Mouse (Mus musculus) liver, embryonic 11.5 days (tissue): ENCODE measurements around the gene Lzts3. TPM values are rescaled to one million over a fixed set of nuclear protein-coding genes. Genes with fewer than 3 reads are reported as not detected.

Source experiments
- ATAC-seq: fragments of 200-750 bp; cut with Nextera tagmentation; replicated peaks from 2 replicates; pipeline ENCODE4 v1.8.0; 2017; ENCODE audit warnings: moderate number of reproducible peaks, mild to moderate bottlenecking, moderate TSS enrichment, moderate library complexity; ENCODE audit not compliant: low FRiP score
- DNase-seq: peaks from one replicate; pipeline ENCODE4 v3.0.0-alpha.2; 2017; ENCODE audit warnings: low spot score
- H3K27ac ChIP-seq: fragments of 300-500 bp; sonication (generic); 2 replicates; pipeline ENCODE4 v1.5.1; 2014; ENCODE audit warnings: mild to moderate bottlenecking, low read depth, low read length, control low read depth
- H3K27me3 ChIP-seq: fragments of 300-500 bp; sonication (generic); replicated peaks from 2 replicates; pipeline ENCODE4 v1.6.1; 2014; ENCODE audit warnings: low read length, mixed read lengths; ENCODE audit not compliant: control insufficient read depth, insufficient read depth
- H3K36me3 ChIP-seq: fragments of 300-500 bp; sonication (generic); 2 replicates; pipeline ENCODE4 v1.6.1; 2014; ENCODE audit warnings: mild to moderate bottlenecking, low read length, moderate library complexity, mixed read lengths; ENCODE audit not compliant: control insufficient read depth, insufficient read depth
- H3K4me1 ChIP-seq: fragments of 300-500 bp; sonication (generic); replicated peaks from 2 replicates; pipeline ENCODE4 v1.6.1; 2014; ENCODE audit warnings: low read length, mixed read lengths; ENCODE audit not compliant: control insufficient read depth, insufficient read depth
- H3K4me2 ChIP-seq: fragments of 300-500 bp; sonication (generic); 2 replicates; pipeline ENCODE4 v1.6.1; 2014; ENCODE audit warnings: mild to moderate bottlenecking, control low read depth, moderate library complexity
- H3K4me3 ChIP-seq: fragments of 300-500 bp; sonication (generic); 2 replicates; pipeline ENCODE4 v1.5.1; 2014; ENCODE audit warnings: low read depth, low read length, control low read depth
- H3K9ac ChIP-seq: fragments of 300-500 bp; sonication (generic); 2 replicates; pipeline ENCODE4 v1.6.1; 2014; ENCODE audit warnings: low read depth, low read length, control low read depth
- H3K9me3 ChIP-seq: fragments of 300-500 bp; sonication (generic); 2 replicates; pipeline ENCODE4 v1.6.1; 2016; ENCODE audit warnings: low read length, inconsistent platforms, mixed read lengths; ENCODE audit not compliant: control insufficient read depth
- WGBS: fragments of 180-500 bp; shearing (Covaris S2); extraction: QIAGEN DNeasy Blood & Tissue Kit; methylation state at CpG from one replicate; pipeline ENCODE4 v1.1.7; 2014; 5-methylcytosine and 5-hydroxymethylcytosine counted together
- polyA plus RNA-seq: library from polyadenylated mRNA; unstranded; fragments of >200 nt; fragmentation: Nextera tagmentation; extraction: Ambion mirVana; gene quantifications from 2 replicates; pipeline ENCODE4 v1.2.1, GENCODE M21; 2014

Gene Lzts3
- polyA plus RNA-seq = 0.36 and 0.38 TPM in 2 replicates

DNA sequence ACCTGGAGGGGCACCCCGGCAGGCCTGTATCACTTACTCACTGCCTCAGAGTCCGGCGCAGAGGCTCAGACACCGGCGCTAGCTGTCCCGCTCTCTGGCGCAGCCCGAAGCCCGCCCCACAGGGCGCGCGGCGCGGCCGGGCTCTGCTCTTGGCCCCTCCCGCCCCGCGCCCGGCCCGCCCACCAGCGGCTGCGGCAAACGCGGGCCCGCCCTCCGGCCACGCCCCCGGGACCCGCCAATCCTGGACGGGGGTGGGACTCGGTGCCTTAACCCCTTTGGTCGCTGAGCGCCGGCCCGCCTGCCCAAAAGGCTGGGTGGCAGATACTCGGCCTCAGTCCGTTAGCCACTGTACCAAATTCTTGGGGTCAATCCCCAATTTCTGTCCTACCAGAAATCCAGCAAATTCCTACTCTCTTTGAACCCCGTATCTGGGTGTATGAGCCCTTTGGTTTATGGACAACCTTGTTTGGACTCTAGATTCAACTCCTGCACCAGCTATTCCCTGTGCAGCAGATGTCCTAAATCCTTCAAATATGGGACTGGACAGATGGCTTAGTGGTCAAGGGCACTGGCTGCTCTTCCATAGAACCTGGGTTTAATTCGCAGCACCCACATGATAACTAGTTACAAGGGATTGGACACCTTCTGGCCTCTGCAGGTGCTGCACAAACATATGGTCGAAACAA is at the start of gene Lzts3:
Gene Lzts3 (minus strand): TSS at position 120 of the 686 bp plus-strand sequence.
- H3K27ac ChIP-seq = no peak within 1 kb of the TSS; the same call in 1 of the 2 replicates
- 3% methylated on average over 34 of the region's 40 CpGs for WGBS

DNA sequence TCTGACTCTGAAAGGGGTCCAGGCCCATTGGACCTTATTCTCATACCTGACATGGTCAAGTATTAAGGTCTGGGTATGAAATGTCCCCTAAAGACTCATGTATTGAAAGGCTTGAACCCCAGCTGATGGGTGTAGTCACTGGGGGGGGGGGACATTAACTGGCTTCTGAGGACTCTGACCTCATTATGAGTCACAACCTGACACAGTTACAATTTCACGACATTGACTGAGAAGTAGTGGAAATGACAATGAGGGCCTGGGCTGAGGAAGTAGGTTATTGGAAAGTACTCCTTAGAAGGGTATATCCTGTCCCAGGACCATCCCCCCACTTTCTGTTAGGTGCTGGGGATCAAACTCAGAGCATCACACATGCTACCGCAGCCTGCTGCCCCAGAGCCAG is 46.4 kb upstream of the Lzts3 start:
- H3K9me3 ChIP-seq = no peaks in the 10 kb centered on the region
- H3K27ac ChIP-seq = no peak overlapping the region
- DNase-seq (no peak), ATAC-seq (no peak)
- WGBS = 65% methylated on average over 2 of the region's 2 CpGs
- H3K36me3 ChIP-seq = peaks cover 2% of the 10 kb centered on the region; the same call in 1 of the 2 replicates
- H3K9ac ChIP-seq = no peak overlapping the region
- H3K27me3 ChIP-seq = peaks cover 6% of the 10 kb centered on the region; the same call in 1 of the 2 replicates
- no peaks in the 10 kb centered on the region for H3K4me1 ChIP-seq
- no peak overlapping the region for H3K4me3 ChIP-seq
- H3K4me2 ChIP-seq = no peak overlapping the region

More for the DNA sequence above, at the start of gene Lzts3:
- H3K36me3 ChIP-seq = no peaks in the 10 kb centered on the region
- DNase-seq = peak; percentile 92
- H3K9me3 ChIP-seq = no peaks in the 10 kb centered on the region
- H3K27me3 ChIP-seq = peaks cover 18% of the 10 kb centered on the region
- ATAC-seq = peak; percentile 98
- peak within 1 kb of the TSS; percentile 95 for H3K4me2 ChIP-seq
- peaks cover 10% of the 10 kb centered on the region for H3K4me1 ChIP-seq
- H3K9ac ChIP-seq = peak within 1 kb of the TSS; percentile 69
- H3K4me3 ChIP-seq = peak within 1 kb of the TSS; percentile 66

DNA sequence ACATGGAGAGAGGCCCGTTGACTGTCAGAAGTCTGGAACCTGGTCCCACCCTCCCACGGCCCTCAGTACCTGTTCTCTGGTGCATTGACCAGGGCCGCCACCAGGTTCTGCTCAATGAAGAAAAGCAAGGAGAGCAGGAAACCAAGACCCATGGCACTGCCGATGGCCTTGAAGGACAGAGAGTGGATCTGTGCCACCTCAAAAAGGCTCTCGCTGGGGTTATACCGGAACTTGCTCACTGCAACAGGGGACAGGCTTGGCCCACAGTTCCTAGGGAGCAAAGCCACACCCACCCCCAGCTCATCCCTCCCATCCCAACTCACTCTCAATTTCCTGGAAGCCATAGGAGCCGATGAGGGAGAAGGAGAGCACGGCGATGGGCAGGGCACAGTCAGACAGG is 42.8 kb upstream of the Lzts3 start:
- no peak overlapping the region for H3K27ac ChIP-seq
- 82% methylated on average over 9 of the region's 9 CpGs for WGBS
- H3K4me3 ChIP-seq = no peak overlapping the region

DNA sequence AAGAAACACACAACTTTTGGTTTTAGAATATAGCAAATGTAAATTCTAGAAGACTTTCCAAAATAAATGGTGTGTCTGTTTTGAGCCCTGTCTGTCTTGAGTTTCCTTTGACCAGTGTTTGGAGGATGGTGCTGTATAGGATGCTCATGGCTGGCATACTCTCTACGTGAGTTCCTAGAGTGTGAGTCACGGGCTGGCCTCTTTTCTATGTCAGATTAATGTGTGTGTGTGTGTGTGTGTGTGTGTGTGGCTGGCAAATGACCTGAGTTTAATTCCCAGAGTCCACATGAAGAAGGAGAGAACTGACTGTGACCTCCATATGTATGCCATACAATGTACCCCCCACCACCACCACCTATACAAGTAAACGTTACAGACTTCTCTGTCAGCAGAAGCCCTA is 38.9 kb upstream of the Lzts3 start:
- Histone ChIP-seq H3K4me1 (no peaks in the 10 kb centered on the region), H3K9ac (no peak overlapping the region), H3K36me3 (peaks cover 39% of the 10 kb centered on the region), H3K4me2 (no peak overlapping the region), H3K9me3 (no peaks in the 10 kb centered on the region), H3K4me3 (no peak overlapping the region), H3K27ac (no peak overlapping the region), H3K27me3 (no peaks in the 10 kb centered on the region)
- DNase-seq (no peak), ATAC-seq (no peak)
- 84% methylated on average over 3 of the region's 3 CpGs for WGBS

More for the DNA sequence above, 42.8 kb upstream of the Lzts3 start:
- Histone ChIP-seq H3K36me3 (peaks cover 9% of the 10 kb centered on the region), H3K9ac (no peak overlapping the region), H3K4me2 (no peak overlapping the region), H3K27me3 (no peaks in the 10 kb centered on the region), H3K4me1 (no peaks in the 10 kb centered on the region), H3K9me3 (no peaks in the 10 kb centered on the region)
- DNase-seq (no peak), ATAC-seq (no peak)

DNA sequence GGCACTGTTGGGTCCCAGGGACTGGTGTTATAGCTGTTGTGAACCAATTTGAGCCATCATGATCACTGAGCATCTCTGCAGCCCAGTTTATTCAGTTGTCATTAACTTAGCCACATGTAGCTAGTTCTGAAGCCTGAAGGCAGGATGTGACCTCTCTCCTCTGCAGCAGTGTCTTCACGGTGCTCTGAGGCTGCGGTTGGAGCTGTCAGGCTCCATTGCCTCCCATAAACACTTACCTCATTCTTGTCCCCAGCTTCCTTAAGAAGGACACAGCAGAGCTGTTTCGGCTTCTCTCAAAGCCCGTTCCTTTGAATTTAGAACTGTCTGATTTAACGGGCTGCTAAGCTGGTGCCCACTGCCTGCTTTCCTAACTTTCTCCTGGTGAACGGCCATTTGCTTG is 37.3 kb upstream of the Lzts3 start:
- DNase-seq (no peak), ATAC-seq (no peak)
- Histone ChIP-seq H3K4me1 (no peaks in the 10 kb centered on the region), H3K4me2 (no peak overlapping the region), H3K4me3 (no peak overlapping the region), H3K36me3 (peaks cover 51% of the 10 kb centered on the region), H3K9ac (no peak overlapping the region), H3K27ac (no peak overlapping the region), H3K9me3 (no peaks in the 10 kb centered on the region), H3K27me3 (no peaks in the 10 kb centered on the region)
- WGBS = 93% methylated on average over 6 of the region's 6 CpGs

DNA sequence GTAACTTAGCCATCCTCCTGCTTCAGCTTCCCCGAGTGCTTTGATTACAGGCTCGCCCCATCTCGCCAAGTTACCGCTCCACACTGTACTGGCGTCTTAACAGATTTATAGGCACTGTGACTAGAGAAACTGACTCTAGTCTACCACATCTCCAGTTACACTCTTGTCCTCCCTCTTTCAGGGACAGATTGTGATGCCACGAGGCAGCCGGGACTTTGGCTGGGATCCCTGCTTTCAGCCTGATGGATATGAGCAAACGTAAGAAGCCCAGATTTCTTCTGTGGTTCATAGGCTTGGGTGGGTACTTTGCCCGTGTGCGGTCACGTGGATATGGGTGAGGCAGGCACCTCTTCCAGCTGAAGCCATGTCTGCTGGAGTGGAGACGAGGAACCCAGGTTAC is 36.6 kb upstream of the Lzts3 start:
- Histone ChIP-seq H3K9ac (no peak overlapping the region), H3K9me3 (no peaks in the 10 kb centered on the region), H3K27me3 (no peaks in the 10 kb centered on the region), H3K36me3 (peaks cover 55% of the 10 kb centered on the region), H3K4me3 (no peak overlapping the region), H3K4me2 (no peak overlapping the region), H3K4me1 (no peaks in the 10 kb centered on the region), H3K27ac (no peak overlapping the region)
- DNase-seq (no peak), ATAC-seq (no peak)
- 93% methylated on average over 12 of the region's 12 CpGs for WGBS

DNA sequence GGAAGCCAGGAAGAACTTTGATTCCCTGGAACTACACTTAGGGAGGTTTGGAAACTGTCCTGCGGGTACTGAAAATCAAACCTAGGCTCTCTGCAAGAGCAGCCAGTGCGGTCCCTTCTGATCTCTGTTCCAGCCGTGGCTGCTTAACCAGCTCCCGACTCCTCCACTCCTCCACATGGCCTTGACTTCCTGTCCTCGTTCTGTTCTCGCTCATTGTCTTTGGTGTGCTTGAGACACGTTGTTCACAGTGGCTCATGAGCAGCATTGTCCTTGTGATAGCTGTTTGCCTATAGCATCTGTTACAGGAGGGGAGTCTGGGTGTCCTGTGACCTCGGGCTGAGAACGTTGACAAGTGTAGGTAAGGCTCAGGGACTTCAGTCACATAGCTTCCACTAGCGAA is 34.6 kb upstream of the Lzts3 start:
- Histone ChIP-seq H3K27me3 (no peaks in the 10 kb centered on the region), H3K4me3 (no peak overlapping the region), H3K36me3 (peaks cover 67% of the 10 kb centered on the region), H3K4me1 (no peaks in the 10 kb centered on the region), H3K9me3 (no peaks in the 10 kb centered on the region), H3K27ac (no peak overlapping the region), H3K9ac (no peak overlapping the region), H3K4me2 (no peak overlapping the region)
- no peak for DNase-seq
- WGBS = 80% methylated on average over 10 of the region's 10 CpGs
- ATAC-seq = no peak

DNA sequence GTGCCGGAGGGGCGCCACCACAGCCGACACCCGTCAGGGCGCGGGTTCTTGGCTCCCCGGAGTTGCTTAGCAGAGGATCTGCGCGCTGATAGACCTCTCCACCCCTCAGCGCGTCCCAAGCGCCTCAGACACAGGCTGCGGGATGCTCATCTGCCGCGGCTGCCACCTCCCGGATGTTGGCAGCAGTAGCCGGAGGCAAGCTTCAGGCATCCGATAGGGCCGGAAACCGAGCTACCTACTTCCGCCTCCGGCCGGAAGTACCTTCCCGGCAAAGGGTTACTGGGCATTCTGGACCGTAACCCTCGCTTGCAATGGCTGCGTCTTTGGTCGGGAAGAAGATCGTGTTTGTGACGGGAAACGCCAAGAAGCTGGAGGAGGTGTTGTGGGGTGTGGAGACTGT is 25.0 kb upstream of the Lzts3 start, which contains the start of gene Itpa:
Gene Itpa (plus strand): TSS at position 52 of the 400 bp plus-strand sequence.
- H3K36me3 ChIP-seq = peaks cover 13% of the 10 kb centered on the region
- peak; percentile 87 for DNase-seq
- under 1% methylated on average over 31 of the region's 31 CpGs for WGBS
- peak; percentile 78 for ATAC-seq
- H3K4me2 ChIP-seq = peak within 1 kb of the TSS; percentile 94
- H3K27me3 ChIP-seq = no peaks in the 10 kb centered on the region
- H3K27ac ChIP-seq = peak within 1 kb of the TSS; percentile 90
- H3K4me3 ChIP-seq = peak within 1 kb of the TSS; percentile 77
- H3K9me3 ChIP-seq = no peaks in the 10 kb centered on the region
- peaks cover 29% of the 10 kb centered on the region for H3K4me1 ChIP-seq
- peak within 1 kb of the TSS; percentile 72 for H3K9ac ChIP-seq
